Mouse (Mus musculus): Measurements from ENCODE around the gene Cdc14b.

DNA sequence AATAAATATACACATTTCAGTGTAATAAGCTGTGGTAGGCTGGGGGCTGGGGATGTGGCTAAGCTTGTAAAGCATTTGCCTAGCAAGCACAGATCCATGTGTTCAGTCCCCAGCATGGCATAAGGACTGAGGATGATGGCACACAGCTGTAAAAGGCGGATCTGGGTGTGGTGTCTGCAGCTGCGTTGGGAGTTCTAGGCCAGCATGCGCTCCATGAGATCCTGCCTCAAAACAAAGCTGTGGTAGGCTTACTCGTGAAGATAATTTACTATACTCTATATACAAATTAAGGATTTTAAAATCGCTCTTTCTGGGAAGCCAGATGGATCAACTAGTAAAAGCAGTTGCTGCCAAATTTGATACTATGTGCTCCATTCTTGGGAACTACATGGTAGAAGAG is 60.2 kb downstream of the Cdc14b start:
- TF ChIP-seq CTCF (conservative IDR thresholded peaks at IDR 0.05; ENCODE audit: low read length) = no peak
- TF ChIP-seq POU5F1 (IDR thresholded peaks at IDR 0.05; ENCODE audit: borderline replicate concordance, low read length) = no peak
